Mouse (Mus musculus): ENCODE measurements around the gene Ncaph2. TPM values are rescaled to one million over a fixed set of nuclear protein-coding genes. Genes with fewer than 3 reads are reported as not detected.

Ncaph2 gene
- polyA plus RNA-seq, 1 experiment from 2014 or later = 165 TPM

- Histone ChIP-seq H3K9ac (replicated peaks; ENCODE audit: low read length) (no peak overlapping the region), H3K4me3 (ENCODE audit: low read length) (no peak overlapping the region), H3K9me3 (ENCODE audit: low read length) (no peaks in the 10 kb centered on the region), H3K27me3 (ENCODE audit: insufficient read depth, low read length) (no peaks in the 10 kb centered on the region), H3K4me2 (replicated peaks; ENCODE audit: low read depth, low read length) (no peak overlapping the region), H3K4me1 (ENCODE audit: insufficient read depth, low read length) (no peaks in the 10 kb centered on the region), H3K36me3 (ENCODE audit: insufficient read depth, low read length) (no peaks in the 10 kb centered on the region), H3K27ac (ENCODE audit: low read length) (no peak overlapping the region)
- ATAC-seq (ENCODE audit: low FRiP score, low TSS enrichment) = no peak
- 85% methylated on average over 3 of the region's 3 CpGs for WGBS
Measured at GRCm38 (mm10) chr15:89340136-89340535, 15.4 kb upstream of the Ncaph2 start.

GRCm38 (mm10) chr15:89341678-89342077 lies 13.8 kb upstream of the Ncaph2 start:
- Histone ChIP-seq H3K9ac (replicated peaks; ENCODE audit: low read length) (no peak overlapping the region), H3K27me3 (ENCODE audit: insufficient read depth, low read length) (no peaks in the 10 kb centered on the region), H3K4me2 (replicated peaks; ENCODE audit: low read depth, low read length) (no peak overlapping the region), H3K4me1 (ENCODE audit: insufficient read depth, low read length) (no peaks in the 10 kb centered on the region), H3K9me3 (ENCODE audit: low read length) (no peaks in the 10 kb centered on the region), H3K36me3 (ENCODE audit: insufficient read depth, low read length) (no peaks in the 10 kb centered on the region), H3K27ac (ENCODE audit: low read length) (no peak overlapping the region), H3K4me3 (ENCODE audit: low read length) (no peak overlapping the region)
- WGBS = 22% methylated on average over 1 of the region's 1 CpGs
- ATAC-seq (ENCODE audit: low FRiP score, low TSS enrichment) = no peak

- Histone ChIP-seq H3K9ac (replicated peaks; ENCODE audit: low read length) (no peak overlapping the region), H3K36me3 (ENCODE audit: insufficient read depth, low read length) (no peaks in the 10 kb centered on the region), H3K4me3 (ENCODE audit: low read length) (no peak overlapping the region), H3K9me3 (ENCODE audit: low read length) (no peaks in the 10 kb centered on the region), H3K4me2 (replicated peaks; ENCODE audit: low read depth, low read length) (no peak overlapping the region), H3K27ac (ENCODE audit: low read length) (no peak overlapping the region), H3K27me3 (ENCODE audit: insufficient read depth, low read length) (no peaks in the 10 kb centered on the region), H3K4me1 (ENCODE audit: insufficient read depth, low read length) (no peaks in the 10 kb centered on the region)
- WGBS = 86% methylated on average over 3 of the region's 3 CpGs
- no peak for ATAC-seq (ENCODE audit: low FRiP score, low TSS enrichment)
Measured at GRCm38 (mm10) chr15:89343325-89343724, 12.2 kb upstream of the Ncaph2 start.

GRCm38 (mm10) chr15:89350447-89350846 lies 5.1 kb upstream of the Ncaph2 start:
- H3K4me1 ChIP-seq (ENCODE audit: insufficient read depth, low read length) = peaks cover 11% of the 10 kb centered on the region
- H3K4me3 ChIP-seq (ENCODE audit: low read length) = no peak overlapping the region
- H3K9me3 ChIP-seq (ENCODE audit: low read length) = no peaks in the 10 kb centered on the region
- H3K9ac ChIP-seq (replicated peaks; ENCODE audit: low read length) = no peak overlapping the region
- peaks cover 29% of the 10 kb centered on the region for H3K36me3 ChIP-seq (ENCODE audit: insufficient read depth, low read length)
- H3K4me2 ChIP-seq (replicated peaks; ENCODE audit: low read depth, low read length) = no peak overlapping the region
- no peak overlapping the region for H3K27ac ChIP-seq (ENCODE audit: low read length)
- ATAC-seq (ENCODE audit: low FRiP score, low TSS enrichment) = no peak
- H3K27me3 ChIP-seq (ENCODE audit: insufficient read depth, low read length) = no peaks in the 10 kb centered on the region
- WGBS = 80% methylated on average over 5 of the region's 5 CpGs

GRCm38 (mm10) chr15:89351302-89351701 lies 4.2 kb upstream of the Ncaph2 start:
- Histone ChIP-seq H3K9me3 (ENCODE audit: low read length) (no peaks in the 10 kb centered on the region), H3K27ac (ENCODE audit: low read length) (no peak overlapping the region), H3K36me3 (ENCODE audit: insufficient read depth, low read length) (peaks cover 29% of the 10 kb centered on the region), H3K27me3 (ENCODE audit: insufficient read depth, low read length) (no peaks in the 10 kb centered on the region), H3K4me3 (ENCODE audit: low read length) (no peak overlapping the region), H3K4me1 (ENCODE audit: insufficient read depth, low read length) (peaks cover 11% of the 10 kb centered on the region), H3K9ac (replicated peaks; ENCODE audit: low read length) (no peak overlapping the region), H3K4me2 (replicated peaks; ENCODE audit: low read depth, low read length) (no peak overlapping the region)
- 93% methylated on average over 15 of the region's 15 CpGs for WGBS
- no peak for ATAC-seq (ENCODE audit: low FRiP score, low TSS enrichment)

- no peak overlapping the region for H3K9ac ChIP-seq (replicated peaks; ENCODE audit: low read length)
- H3K4me1 ChIP-seq (ENCODE audit: insufficient read depth, low read length) = peaks cover 14% of the 10 kb centered on the region
- H3K27ac ChIP-seq (ENCODE audit: low read length) = no peak overlapping the region
- WGBS = 94% methylated on average over 14 of the region's 14 CpGs
- no peak overlapping the region for H3K4me2 ChIP-seq (replicated peaks; ENCODE audit: low read depth, low read length)
- H3K9me3 ChIP-seq (ENCODE audit: low read length) = no peaks in the 10 kb centered on the region
- peaks cover 29% of the 10 kb centered on the region for H3K36me3 ChIP-seq (ENCODE audit: insufficient read depth, low read length)
- no peaks in the 10 kb centered on the region for H3K27me3 ChIP-seq (ENCODE audit: insufficient read depth, low read length)
- ATAC-seq (ENCODE audit: low FRiP score, low TSS enrichment) = no peak
- no peak overlapping the region for H3K4me3 ChIP-seq (ENCODE audit: low read length)
Measured at GRCm38 (mm10) chr15:89352054-89352453, 3.5 kb upstream of the Ncaph2 start.

- Histone ChIP-seq H3K27ac (ENCODE audit: low read length) (no peak overlapping the region), H3K4me3 (ENCODE audit: low read length) (no peak overlapping the region), H3K9ac (replicated peaks; ENCODE audit: low read length) (no peak overlapping the region), H3K27me3 (ENCODE audit: insufficient read depth, low read length) (no peaks in the 10 kb centered on the region), H3K4me2 (replicated peaks; ENCODE audit: low read depth, low read length) (no peak overlapping the region), H3K9me3 (ENCODE audit: low read length) (no peaks in the 10 kb centered on the region), H3K4me1 (ENCODE audit: insufficient read depth, low read length) (peaks cover 17% of the 10 kb centered on the region), H3K36me3 (ENCODE audit: insufficient read depth, low read length) (peaks cover 29% of the 10 kb centered on the region)
- ATAC-seq (ENCODE audit: low FRiP score, low TSS enrichment) = no peak
- WGBS = 98% methylated on average over 12 of the region's 12 CpGs
Measured at GRCm38 (mm10) chr15:89352795-89353194, 2.7 kb upstream of the Ncaph2 start.

- peaks cover 29% of the 10 kb centered on the region for H3K36me3 ChIP-seq (ENCODE audit: insufficient read depth, low read length)
- no peak overlapping the region for H3K4me3 ChIP-seq (ENCODE audit: low read length)
- no peak overlapping the region for H3K4me2 ChIP-seq (replicated peaks; ENCODE audit: low read depth, low read length)
Measured at GRCm38 (mm10) chr15:89353837-89354236, 1.7 kb upstream of the Ncaph2 start.

GRCm38 (mm10) chr15:89354455-89354854 lies 1.1 kb upstream of the Ncaph2 start:
- H3K4me1 ChIP-seq (ENCODE audit: insufficient read depth, low read length) = peaks cover 22% of the 10 kb centered on the region
- H3K27me3 ChIP-seq (ENCODE audit: insufficient read depth, low read length) = no peaks in the 10 kb centered on the region
- no peaks in the 10 kb centered on the region for H3K9me3 ChIP-seq (ENCODE audit: low read length)
- no peak for ATAC-seq (ENCODE audit: low FRiP score, low TSS enrichment)
- H3K4me3 ChIP-seq (ENCODE audit: low read length) = peak overlapping the region; percentile 62
- H3K4me2 ChIP-seq (replicated peaks; ENCODE audit: low read depth, low read length) = peak overlapping the region; percentile 80
- peaks cover 29% of the 10 kb centered on the region for H3K36me3 ChIP-seq (ENCODE audit: insufficient read depth, low read length)
- no peak overlapping the region for H3K27ac ChIP-seq (ENCODE audit: low read length)
- peak overlapping the region; percentile 77 for H3K9ac ChIP-seq (replicated peaks; ENCODE audit: low read length)
- 70% methylated on average over 7 of the region's 7 CpGs for WGBS

More at GRCm38 (mm10) chr15:89353837-89354236, 1.7 kb upstream of the Ncaph2 start:
- no peaks in the 10 kb centered on the region for H3K27me3 ChIP-seq (ENCODE audit: insufficient read depth, low read length)
- H3K4me1 ChIP-seq (ENCODE audit: insufficient read depth, low read length) = peaks cover 22% of the 10 kb centered on the region
- H3K9me3 ChIP-seq (ENCODE audit: low read length) = no peaks in the 10 kb centered on the region
- H3K27ac ChIP-seq (ENCODE audit: low read length) = no peak overlapping the region
- WGBS = 96% methylated on average over 16 of the region's 16 CpGs
- ATAC-seq (ENCODE audit: low FRiP score, low TSS enrichment) = no peak
- H3K9ac ChIP-seq (replicated peaks; ENCODE audit: low read length) = peak overlapping the region; percentile 77; the same call in 1 of the 2 replicates

GRCm38 (mm10) chr15:89356372-89356771 lies 853 bp downstream of the Ncaph2 start:
- Histone ChIP-seq H3K4me3 (ENCODE audit: low read length) (peak overlapping the region; percentile 62), H3K27me3 (ENCODE audit: insufficient read depth, low read length) (no peaks in the 10 kb centered on the region), H3K9me3 (ENCODE audit: low read length) (no peaks in the 10 kb centered on the region), H3K4me2 (replicated peaks; ENCODE audit: low read depth, low read length) (peak overlapping the region; percentile 76), H3K36me3 (ENCODE audit: insufficient read depth, low read length) (peaks cover 32% of the 10 kb centered on the region), H3K9ac (replicated peaks; ENCODE audit: low read length) (peak overlapping the region; percentile 77), H3K4me1 (ENCODE audit: insufficient read depth, low read length) (peaks cover 22% of the 10 kb centered on the region), H3K27ac (ENCODE audit: low read length) (peak overlapping the region; percentile 89)
- WGBS = under 1% methylated on average over 15 of the region's 15 CpGs
- peak; percentile 74 for ATAC-seq (ENCODE audit: low FRiP score, low TSS enrichment)
